Mouse (Mus musculus): ENCODE measurements at regions not wholly inside any gene's neighbourhood (a gene's known extent, or its start where the extent isn't known, plus 50 kb on each side); places are given as distances from the start of the nearest gene placed in this dataset.

DNA sequence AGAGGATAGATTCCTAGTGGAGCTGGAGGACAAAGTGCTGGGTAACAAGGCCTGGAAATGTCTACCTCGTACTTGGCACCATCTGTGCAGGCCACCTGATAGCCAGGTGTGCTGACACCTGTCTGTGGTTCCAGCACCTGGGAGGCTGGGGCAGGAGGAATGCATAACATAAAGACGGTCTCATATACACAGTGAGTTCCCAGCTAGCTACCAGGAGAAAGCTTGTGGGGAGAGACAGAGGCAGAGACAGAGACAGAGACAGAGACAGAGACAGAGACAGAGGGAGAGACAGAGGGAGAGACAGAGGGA, 299.7 kb upstream of the Cd180 start:
- DNase-seq (ENCODE audit: low spot score), result no peak
- Histone ChIP-seq H3K36me3 (ENCODE audit: insufficient read depth, low read length) (no peaks in the 10 kb centered on the region), H3K9me3 (ENCODE audit: low read length) (no peaks in the 10 kb centered on the region), H3K4me3 (ENCODE audit: low read length) (no peak overlapping the region), H3K9ac (replicated peaks; ENCODE audit: low read length) (no peak overlapping the region), H3K4me1 (ENCODE audit: insufficient read depth, low read length) (no peaks in the 10 kb centered on the region), H3K27ac (no peak overlapping the region), H3K4me2 (ENCODE audit: low read depth, low read length) (no peak overlapping the region), H3K27me3 (ENCODE audit: insufficient read depth, low read length) (no peaks in the 10 kb centered on the region)
- no peak for ATAC-seq
- 49% methylated on average over 2 of the region's 2 CpGs for WGBS
- TF ChIP-seq CTCF (IDR thresholded peaks at IDR 0.05; ENCODE audit: low read depth), result no peak

- Histone ChIP-seq H3K27ac (no peak overlapping the region), H3K36me3 (ENCODE audit: insufficient read depth, low read length) (no peaks in the 10 kb centered on the region), H3K4me1 (ENCODE audit: insufficient read depth, low read length) (no peaks in the 10 kb centered on the region), H3K27me3 (ENCODE audit: insufficient read depth, low read length) (no peaks in the 10 kb centered on the region), H3K9me3 (ENCODE audit: low read length) (no peaks in the 10 kb centered on the region), H3K9ac (replicated peaks; ENCODE audit: low read length) (no peak overlapping the region), H3K4me3 (ENCODE audit: low read length) (no peak overlapping the region), H3K4me2 (ENCODE audit: low read depth, low read length) (no peak overlapping the region)
- ATAC-seq (no peak), DNase-seq (ENCODE audit: low spot score) (no peak)
- no peak for TF ChIP-seq CTCF (IDR thresholded peaks at IDR 0.05; ENCODE audit: low read depth)
- WGBS, result 93% methylated on average over 3 of the region's 3 CpGs
These were observed 299.3 kb upstream of the Cd180 start for GRCm38 (mm10) chr13:102394057-102394456.

DNA sequence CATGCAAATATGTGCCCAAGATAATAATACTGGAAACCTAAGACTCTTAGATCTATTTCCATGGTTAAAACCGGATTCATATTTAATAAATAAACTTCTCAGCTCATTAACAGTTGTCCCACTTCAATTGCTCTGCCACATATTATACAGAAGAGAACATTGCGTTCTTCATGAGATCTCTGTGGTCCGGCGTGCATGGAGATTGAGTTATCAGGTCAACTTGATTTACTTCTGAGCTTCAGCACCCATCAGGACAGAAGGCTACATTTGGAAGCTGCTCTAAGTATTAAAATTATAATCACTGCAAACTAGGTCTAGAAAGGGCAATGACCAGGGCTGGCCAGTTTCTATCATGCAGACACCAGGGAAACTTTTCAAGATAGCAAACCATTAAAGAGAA, 295.9 kb upstream of the Cd180 start:
- no peak overlapping the region for H3K9ac ChIP-seq (replicated peaks; ENCODE audit: low read length)
- no peak overlapping the region for H3K4me2 ChIP-seq (ENCODE audit: low read depth, low read length)
- H3K27me3 ChIP-seq (ENCODE audit: insufficient read depth, low read length), result no peaks in the 10 kb centered on the region
- no peak for TF ChIP-seq CTCF (IDR thresholded peaks at IDR 0.05; ENCODE audit: low read depth)
- ATAC-seq, result no peak
- no peak overlapping the region for H3K4me3 ChIP-seq (ENCODE audit: low read length)
- H3K9me3 ChIP-seq (ENCODE audit: low read length), result no peaks in the 10 kb centered on the region
- no peak overlapping the region for H3K27ac ChIP-seq
- no peaks in the 10 kb centered on the region for H3K4me1 ChIP-seq (ENCODE audit: insufficient read depth, low read length)
- no peaks in the 10 kb centered on the region for H3K36me3 ChIP-seq (ENCODE audit: insufficient read depth, low read length)
- 94% methylated on average over 4 of the region's 4 CpGs for WGBS
- DNase-seq (ENCODE audit: low spot score), result no peak

- H3K4me1 ChIP-seq (ENCODE audit: insufficient read depth, low read length), result no peaks in the 10 kb centered on the region
- no peaks in the 10 kb centered on the region for H3K9me3 ChIP-seq (ENCODE audit: low read length)
- no peak overlapping the region for H3K9ac ChIP-seq (replicated peaks; ENCODE audit: low read length)
- ATAC-seq, result no peak
- H3K27me3 ChIP-seq (ENCODE audit: insufficient read depth, low read length), result no peaks in the 10 kb centered on the region
- 92% methylated on average over 4 of the region's 4 CpGs for WGBS
- no peak overlapping the region for H3K4me3 ChIP-seq (ENCODE audit: low read length)
- no peak overlapping the region for H3K27ac ChIP-seq
- DNase-seq (ENCODE audit: low spot score), result no peak
- no peak for TF ChIP-seq CTCF (IDR thresholded peaks at IDR 0.05; ENCODE audit: low read depth)
- no peak overlapping the region for H3K4me2 ChIP-seq (ENCODE audit: low read depth, low read length)
- H3K36me3 ChIP-seq (ENCODE audit: insufficient read depth, low read length), result no peaks in the 10 kb centered on the region
These were observed 281.5 kb upstream of the Cd180 start for GRCm38 (mm10) chr13:102411840-102412239.

GRCm38 (mm10) chr13:102434372-102434954, 258.9 kb upstream of the Cd180 start:
- TF ChIP-seq CTCF (IDR thresholded peaks at IDR 0.05; ENCODE audit: low read depth), result no peak
- Histone ChIP-seq H3K36me3 (ENCODE audit: insufficient read depth, low read length) (no peaks in the 10 kb centered on the region), H3K4me3 (ENCODE audit: low read length) (no peak overlapping the region), H3K9ac (replicated peaks; ENCODE audit: low read length) (no peak overlapping the region), H3K4me1 (ENCODE audit: insufficient read depth, low read length) (no peaks in the 10 kb centered on the region), H3K4me2 (ENCODE audit: low read depth, low read length) (no peak overlapping the region), H3K9me3 (ENCODE audit: low read length) (no peaks in the 10 kb centered on the region), H3K27ac (no peak overlapping the region), H3K27me3 (ENCODE audit: insufficient read depth, low read length) (no peaks in the 10 kb centered on the region)
- DNase-seq (ENCODE audit: low spot score), result no peak
- 79% methylated on average over 3 of the region's 3 CpGs for WGBS
- ATAC-seq, result no peak

DNA sequence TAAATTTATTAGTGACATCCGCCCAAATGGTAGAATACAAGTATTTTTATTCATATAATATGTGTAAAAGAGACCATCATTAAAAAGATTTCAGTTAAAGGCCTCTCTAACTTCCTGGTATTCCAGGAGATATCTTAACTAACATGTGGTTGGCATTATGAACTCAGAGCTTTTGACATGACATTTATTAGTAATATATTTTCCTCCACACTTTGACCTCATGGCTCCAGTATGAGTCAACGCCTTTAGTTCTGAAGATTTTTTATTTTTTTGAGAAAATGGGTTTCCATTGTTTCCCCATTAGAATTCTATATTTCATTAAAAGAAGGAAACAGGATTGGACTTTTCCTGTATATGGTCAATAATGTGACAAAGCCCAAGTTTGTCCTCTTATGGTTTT, 250.7 kb upstream of the Cd180 start:
- 90% methylated on average over 2 of the region's 2 CpGs for WGBS
- Histone ChIP-seq H3K4me3 (ENCODE audit: low read length) (no peak overlapping the region), H3K4me1 (ENCODE audit: insufficient read depth, low read length) (no peaks in the 10 kb centered on the region), H3K27ac (no peak overlapping the region), H3K9me3 (ENCODE audit: low read length) (no peaks in the 10 kb centered on the region), H3K4me2 (ENCODE audit: low read depth, low read length) (no peak overlapping the region), H3K27me3 (ENCODE audit: insufficient read depth, low read length) (no peaks in the 10 kb centered on the region), H3K36me3 (ENCODE audit: insufficient read depth, low read length) (no peaks in the 10 kb centered on the region), H3K9ac (replicated peaks; ENCODE audit: low read length) (no peak overlapping the region)
- ATAC-seq (no peak), DNase-seq (ENCODE audit: low spot score) (no peak)
- TF ChIP-seq CTCF (IDR thresholded peaks at IDR 0.05; ENCODE audit: low read depth), result no peak

- Histone ChIP-seq H3K27me3 (ENCODE audit: insufficient read depth, low read length) (no peaks in the 10 kb centered on the region), H3K4me3 (ENCODE audit: low read length) (no peak overlapping the region), H3K4me2 (ENCODE audit: low read depth, low read length) (no peak overlapping the region), H3K27ac (no peak overlapping the region), H3K9me3 (ENCODE audit: low read length) (no peaks in the 10 kb centered on the region), H3K9ac (replicated peaks; ENCODE audit: low read length) (no peak overlapping the region), H3K36me3 (ENCODE audit: insufficient read depth, low read length) (no peaks in the 10 kb centered on the region), H3K4me1 (ENCODE audit: insufficient read depth, low read length) (no peaks in the 10 kb centered on the region)
- ATAC-seq (no peak), DNase-seq (ENCODE audit: low spot score) (no peak)
- no peak for TF ChIP-seq CTCF (IDR thresholded peaks at IDR 0.05; ENCODE audit: low read depth)
- 77% methylated on average over 5 of the region's 5 CpGs for WGBS
These were observed 246.0 kb upstream of the Cd180 start for GRCm38 (mm10) chr13:102447310-102447709.
